ENCODE assay signal across 28 mouse cellular contexts in genomic region chr9:46394239-46394638, GRCm38 (mm10).
"Had no signal": no experiment of that assay in that cellular context is flagged by ENCODE, and none has a peak within 500 bp of the region (broad histone marks: within the 10 kb centered on the region; RNA-seq: fewer than 3 reads in every experiment).

No protein-coding gene starts in this region.

- H3K27me3 ChIP-seq: hindbrain, embryonic 15.5 days had no signal

- ATAC-seq: hindbrain, postnatal 0 days; intestine, embryonic 16.5 days; liver, embryonic 12.5 days had no signal

- DNase-seq: gastrocnemius, postnatal 10 days; gastrocnemius, postnatal 25 days; heart, adult 11 months; heart, adult 2 months; heart, postnatal 14 days; heart, postnatal 36 days; kidney, adult 11 months; kidney, adult 2 months; kidney, adult 9 months; kidney, postnatal 14 days; kidney, postnatal 36 days; layer of hippocampus, adult 9-11 months; layer of hippocampus, postnatal 36 days; left cerebral cortex, postnatal 4 days; lung, adult 18-20 months had no signal

- H3K36me3 ChIP-seq: heart, embryonic 13.5 days; heart, embryonic 15.5 days; hindbrain, embryonic 12.5 days; hindbrain, embryonic 15.5 days; kidney, embryonic 15.5 days; limb, embryonic 13.5 days; limb, embryonic 15.5 days; liver, embryonic 12.5 days had no signal

- H3K4me3 ChIP-seq: heart, adult 2 months; heart, embryonic 13.5 days; heart, embryonic 15.5 days; hindbrain, embryonic 12.5 days; hindbrain, embryonic 15.5 days; kidney, embryonic 15.5 days; limb, embryonic 13.5 days; limb, embryonic 15.5 days; liver, embryonic 12.5 days had no signal

- H3K4me1 ChIP-seq: liver, embryonic 12.5 days had no signal

- H3K9me3 ChIP-seq: heart, embryonic 13.5 days; heart, embryonic 15.5 days; hindbrain, embryonic 12.5 days; hindbrain, embryonic 15.5 days; kidney, embryonic 15.5 days; limb, embryonic 13.5 days; limb, embryonic 15.5 days; liver, embryonic 12.5 days had no signal

- H3K9ac ChIP-seq: heart, embryonic 13.5 days; heart, embryonic 15.5 days; hindbrain, embryonic 12.5 days; hindbrain, embryonic 15.5 days; kidney, embryonic 15.5 days; limb, embryonic 13.5 days; limb, embryonic 15.5 days; liver, embryonic 12.5 days; liver, embryonic 14.5 days had no signal

- H3K27ac ChIP-seq: heart, adult 2 months; heart, embryonic 13.5 days; heart, embryonic 15.5 days; hindbrain, embryonic 12.5 days; hindbrain, embryonic 15.5 days; hindbrain, postnatal 0 days; kidney, embryonic 15.5 days; kidney, postnatal 0 days; limb, embryonic 13.5 days; limb, embryonic 15.5 days; liver, embryonic 12.5 days; liver, embryonic 14.5 days had no signal

- H3K4me2 ChIP-seq: heart, embryonic 11.5 days; heart, embryonic 13.5 days; heart, embryonic 15.5 days; hindbrain, embryonic 12.5 days; hindbrain, embryonic 15.5 days; kidney, embryonic 15.5 days; limb, embryonic 13.5 days; limb, embryonic 15.5 days; liver, embryonic 12.5 days had no signal
